7 mouse cellular contexts compared by ENCODE assay signal in genomic region chr3:38299236-38299897, GRCm38 (mm10).
DNase-seq lines count a peak whose midpoint lies in the region; ATAC-seq and TF ChIP-seq lines count a peak whose summit lies in the region.

No protein-coding gene starts in this region.

- no peak overlapping the region for H3K9ac ChIP-seq in neural tube, embryonic 12.5 days
- no peak overlapping the region for H3K9ac ChIP-seq in hindbrain, embryonic 15.5 days

- DNase-seq in neural tube, embryonic 10.5 days (ENCODE audit: extremely low spot score, low spot score), result no peak
- DNase-seq in lung, postnatal 4 days, result peak; percentile 23 to 60
- DNase-seq in T-cell, adult 2 months (ENCODE audit: low spot score), result no peak
- DNase-seq in urinary bladder, postnatal 14 days (ENCODE audit: low spot score), result no peak

- TF ChIP-seq CTCF in cortical plate, adult 2 months (IDR thresholded peaks at IDR 0.05; ENCODE audit: extremely low read depth, insufficient read depth, low read length), result no peak

- no peak for TF ChIP-seq POLR2A in cortical plate, adult 2 months (IDR thresholded peaks at IDR 0.05; ENCODE audit: extremely low read depth, insufficient read depth, low read length)

- H3K9me3 ChIP-seq in neural tube, embryonic 12.5 days, result no peaks in the 10 kb centered on the region
- no peaks in the 10 kb centered on the region for H3K9me3 ChIP-seq in hindbrain, embryonic 15.5 days

- H3K4me3 ChIP-seq in neural tube, embryonic 12.5 days, result no peak overlapping the region
- no peak overlapping the region for H3K4me3 ChIP-seq in cortical plate, adult 2 months (ENCODE audit: insufficient read depth, low read length)
- no peak overlapping the region for H3K4me3 ChIP-seq in hindbrain, embryonic 15.5 days

- WGBS in neural tube, embryonic 12.5 days, result 41% methylated on average over 2 of the region's 2 CpGs
- 20% methylated on average over 2 of the region's 2 CpGs for WGBS in hindbrain, embryonic 15.5 days

- no peaks in the 10 kb centered on the region for H3K27me3 ChIP-seq in neural tube, embryonic 12.5 days (replicated peaks)
- H3K27me3 ChIP-seq in hindbrain, embryonic 15.5 days, result no peaks in the 10 kb centered on the region

- no peak overlapping the region for H3K27ac ChIP-seq in neural tube, embryonic 12.5 days
- H3K27ac ChIP-seq in cortical plate, adult 2 months (ENCODE audit: insufficient read depth, low read length), result 0 out of 2 replicates have a peak overlapping the region, but pooled peaks have one; percentile 39
- peak overlapping the region; percentile 56 for H3K27ac ChIP-seq in hindbrain, embryonic 15.5 days (replicated peaks)

- no peak overlapping the region for H3K4me2 ChIP-seq in neural tube, embryonic 12.5 days (replicated peaks)
- H3K4me2 ChIP-seq in hindbrain, embryonic 15.5 days, result no peak overlapping the region

- H3K4me1 ChIP-seq in neural tube, embryonic 12.5 days, result peaks cover 10% of the 10 kb centered on the region; the same call in 1 of the 2 replicates
- H3K4me1 ChIP-seq in cortical plate, adult 2 months (ENCODE audit: control insufficient read depth, insufficient read depth, low read length), result no peaks in the 10 kb centered on the region
- H3K4me1 ChIP-seq in hindbrain, embryonic 15.5 days (replicated peaks), result peaks cover 12% of the 10 kb centered on the region

- ATAC-seq in neural tube, embryonic 12.5 days (ENCODE audit: low FRiP score, low read depth), result peak; percentile 76
- peak; percentile 95 for ATAC-seq in hindbrain, embryonic 15.5 days (ENCODE audit: low FRiP score, low read depth)

- no peaks in the 10 kb centered on the region for H3K36me3 ChIP-seq in neural tube, embryonic 12.5 days
- H3K36me3 ChIP-seq in hindbrain, embryonic 15.5 days, result no peaks in the 10 kb centered on the region

Comparison
In these comparisons a context has a peak if more than half of its experiments do, and no peak if none do; other contexts are left out.
1. DNase-seq: peak in lung, postnatal 4 days (2 of 2); none in neural tube, embryonic 10.5 days (single experiment), T-cell, adult 2 months (single experiment) and urinary bladder, postnatal 14 days (single experiment).